Mouse (Mus musculus) testis, adult 2 months (tissue): ENCODE measurements around the gene Pou5f1. TPM values are rescaled to one million over a fixed set of nuclear protein-coding genes. Genes with fewer than 3 reads are reported as not detected.

Experiments used
- H3K27ac ChIP-seq: fragments of 200-500 bp; 2 replicates; pipeline ENCODE4 v1.5.1; 2012; ENCODE audit warnings: low read depth, low read length; ENCODE audit not compliant: control insufficient read depth, insufficient read depth
- H3K27me3 ChIP-seq: fragments of 200-500 bp; 2 replicates; pipeline ENCODE4 v1.6.1; 2012; ENCODE audit warnings: mild to moderate bottlenecking, low read length, moderate library complexity; ENCODE audit not compliant: control insufficient read depth, insufficient read depth
- H3K36me3 ChIP-seq: fragments of 200-500 bp; 2 replicates; pipeline ENCODE4 v1.6.1; 2012; ENCODE audit warnings: mild to moderate bottlenecking, low read length; ENCODE audit not compliant: control insufficient read depth, insufficient read depth
- H3K4me1 ChIP-seq: fragments of 200-500 bp; 2 replicates; pipeline ENCODE4 v1.6.1; 2012; ENCODE audit warnings: low read length; ENCODE audit not compliant: control insufficient read depth, insufficient read depth
- H3K4me3 ChIP-seq: fragments of 200-500 bp; 2 replicates; pipeline ENCODE4 v1.5.1; 2012; ENCODE audit warnings: low read depth, mild to moderate bottlenecking, low read length, moderate library complexity, mixed read lengths; ENCODE audit not compliant: control insufficient read depth
- CTCF ChIP-seq: fragments of 200-500 bp; IDR thresholded peaks from 2 replicates; pipeline ENCODE4 v1.5.1; 2012; ENCODE audit warnings: low read depth, mild to moderate bottlenecking, inconsistent platforms, low read length, moderate library complexity; ENCODE audit not compliant: control insufficient read depth, insufficient read depth, insufficient replicate concordance
- POLR2A ChIP-seq: fragments of 200-500 bp; IDR thresholded peaks from 2 replicates; pipeline ENCODE4 v1.6.1; 2012; ENCODE audit warnings: low read depth, mild to moderate bottlenecking, inconsistent platforms, low read length, moderate library complexity; ENCODE audit not compliant: control insufficient read depth
- polyA plus RNA-seq: library from polyadenylated mRNA; depleted of rRNA; stranded (reverse); fragments of >200 nt; gene quantifications from 2 replicates; pipeline ENCODE4 v1.2.3, GENCODE M21; 2012

Pou5f1 gene
- polyA plus RNA-seq, 1 experiment = 11.1 TPM

GRCm38 (mm10) chr17:35485702-35486101 lies 20.1 kb upstream of the Pou5f1 start:
- Histone ChIP-seq H3K36me3 (no peaks in the 10 kb centered on the region), H3K4me3 (no peak overlapping the region), H3K27me3 (no peaks in the 10 kb centered on the region), H3K27ac (no peak overlapping the region), H3K4me1 (no peaks in the 10 kb centered on the region)
- no peak for TF ChIP-seq CTCF
- TF ChIP-seq POLR2A = no peak

- TF ChIP-seq POLR2A = no peak
- TF ChIP-seq CTCF = no peak
- no peaks in the 10 kb centered on the region for H3K27me3 ChIP-seq
- no peaks in the 10 kb centered on the region for H3K36me3 ChIP-seq
- no peak overlapping the region for H3K27ac ChIP-seq
- no peak overlapping the region for H3K4me3 ChIP-seq
- no peaks in the 10 kb centered on the region for H3K4me1 ChIP-seq
These were observed 19.1 kb upstream of the Pou5f1 start for GRCm38 (mm10) chr17:35486726-35487125.

DNA sequence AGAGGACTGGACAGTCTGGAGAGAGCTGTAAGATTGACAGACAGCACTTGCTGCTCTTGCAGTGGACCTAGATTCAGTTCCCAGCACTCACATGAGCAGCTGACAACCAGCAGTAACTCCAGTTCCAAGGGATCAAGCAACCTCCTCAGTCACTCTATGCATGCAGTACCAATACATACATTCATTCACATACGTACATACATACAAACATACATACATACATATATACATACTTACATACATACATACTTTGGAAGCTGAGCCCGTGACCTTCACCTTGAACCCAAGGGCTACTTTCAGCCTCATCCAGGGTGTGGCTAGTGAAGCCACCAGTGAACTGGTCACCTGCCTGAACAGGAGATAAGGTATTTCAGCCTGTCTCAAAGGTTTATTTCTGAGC lies 17.8 kb upstream of the Pou5f1 start:
- Histone ChIP-seq H3K4me3 (no peak overlapping the region), H3K36me3 (no peaks in the 10 kb centered on the region), H3K4me1 (no peaks in the 10 kb centered on the region), H3K27ac (no peak overlapping the region), H3K27me3 (no peaks in the 10 kb centered on the region)
- no peak for TF ChIP-seq CTCF
- TF ChIP-seq POLR2A = no peak

GRCm38 (mm10) chr17:35490320-35490719 lies 15.5 kb upstream of the Pou5f1 start:
- no peaks in the 10 kb centered on the region for H3K36me3 ChIP-seq
- no peaks in the 10 kb centered on the region for H3K4me1 ChIP-seq
- no peaks in the 10 kb centered on the region for H3K27me3 ChIP-seq
- no peak overlapping the region for H3K4me3 ChIP-seq
- no peak for TF ChIP-seq CTCF
- TF ChIP-seq POLR2A = no peak
- no peak overlapping the region for H3K27ac ChIP-seq

- Histone ChIP-seq H3K4me3 (no peak overlapping the region), H3K27ac (no peak overlapping the region), H3K36me3 (no peaks in the 10 kb centered on the region), H3K4me1 (no peaks in the 10 kb centered on the region), H3K27me3 (no peaks in the 10 kb centered on the region)
- TF ChIP-seq CTCF (no peak), POLR2A (no peak)
These were observed 8.7 kb upstream of the Pou5f1 start for GRCm38 (mm10) chr17:35497124-35497523.

DNA sequence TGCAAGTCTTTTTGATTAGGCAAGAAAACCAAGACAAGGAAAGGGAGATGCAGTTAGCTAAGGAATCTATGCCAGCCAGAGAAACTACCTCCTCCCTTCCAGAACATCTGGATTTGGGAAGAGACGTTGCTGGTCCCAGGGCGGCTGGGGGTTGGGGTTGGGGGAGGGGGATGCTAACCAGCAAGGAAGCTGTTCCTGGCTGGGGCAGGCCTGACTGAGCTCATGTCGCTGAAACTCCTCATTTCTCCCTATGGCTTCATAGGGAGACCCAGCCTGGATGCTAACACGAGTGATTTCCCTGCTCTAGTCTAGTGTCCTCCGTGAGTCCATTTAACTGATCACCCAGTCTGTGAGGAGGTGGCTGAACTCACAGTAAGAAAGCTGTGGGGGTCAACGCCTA lies 3.6 kb upstream of the Pou5f1 start:
- Histone ChIP-seq H3K4me3 (no peak overlapping the region), H3K27me3 (no peaks in the 10 kb centered on the region), H3K4me1 (peaks cover 6% of the 10 kb centered on the region), H3K27ac (no peak overlapping the region), H3K36me3 (no peaks in the 10 kb centered on the region)
- TF ChIP-seq CTCF (no peak), POLR2A (no peak)

GRCm38 (mm10) chr17:35502762-35503161 lies 3.1 kb upstream of the Pou5f1 start:
- H3K4me3 ChIP-seq = no peak overlapping the region
- no peaks in the 10 kb centered on the region for H3K36me3 ChIP-seq
- TF ChIP-seq POLR2A (no peak), CTCF (no peak)
- peaks cover 6% of the 10 kb centered on the region for H3K4me1 ChIP-seq
- H3K27ac ChIP-seq = no peak overlapping the region
- no peaks in the 10 kb centered on the region for H3K27me3 ChIP-seq

DNA sequence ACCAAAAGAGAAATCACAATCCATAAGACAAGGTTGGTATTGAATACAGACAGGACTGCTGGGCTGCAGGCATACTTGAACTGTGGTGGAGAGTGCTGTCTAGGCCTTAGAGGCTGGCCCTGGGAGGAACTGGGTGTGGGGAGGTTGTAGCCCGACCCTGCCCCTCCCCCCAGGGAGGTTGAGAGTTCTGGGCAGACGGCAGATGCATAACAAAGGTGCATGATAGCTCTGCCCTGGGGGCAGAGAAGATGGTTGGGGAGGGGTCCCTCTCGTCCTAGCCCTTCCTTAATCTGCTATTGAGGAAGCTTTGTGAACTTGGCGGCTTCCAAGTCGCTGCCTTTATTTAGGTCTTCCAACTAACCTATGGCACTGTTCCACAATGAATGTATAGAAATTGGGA lies 2.0 kb upstream of the Pou5f1 start:
- Histone ChIP-seq H3K4me1 (peaks cover 6% of the 10 kb centered on the region), H3K27ac (no peak overlapping the region), H3K36me3 (no peaks in the 10 kb centered on the region), H3K27me3 (no peaks in the 10 kb centered on the region), H3K4me3 (no peak overlapping the region)
- no peak for TF ChIP-seq CTCF
- no peak for TF ChIP-seq POLR2A
